Mouse (Mus musculus) olfactory bulb, adult 2 months (tissue): ENCODE measurements around the gene Gm29094. TPM values are rescaled to one million over a fixed set of nuclear protein-coding genes. Genes with fewer than 3 reads are reported as not detected.

Source experiments
- H3K27ac ChIP-seq: fragments of 200-500 bp; 2 replicates; pipeline ENCODE4 v1.5.1; 2012; ENCODE audit warnings: low read depth, low read length; ENCODE audit not compliant: insufficient read depth
- H3K4me1 ChIP-seq: fragments of 200-500 bp; 2 replicates; pipeline ENCODE4 v1.6.1; 2012; ENCODE audit warnings: low read length; ENCODE audit not compliant: control insufficient read depth, insufficient read depth
- H3K4me3 ChIP-seq: fragments of 200-500 bp; 2 replicates; pipeline ENCODE4 v1.5.1; 2012; ENCODE audit warnings: mild to moderate bottlenecking, low read depth, low read length, moderate library complexity; ENCODE audit not compliant: insufficient read depth
- CTCF ChIP-seq: fragments of 200-500 bp; IDR thresholded peaks from 2 replicates; pipeline ENCODE4 v1.5.1; 2012; ENCODE audit warnings: low read depth, mild to moderate bottlenecking, low read length, moderate library complexity; ENCODE audit not compliant: insufficient read depth
- POLR2A ChIP-seq: fragments of 200-500 bp; IDR thresholded peaks from 2 replicates; pipeline ENCODE4 v1.6.1; 2012; ENCODE audit warnings: mild to moderate bottlenecking, low read depth, low read length, moderate library complexity; ENCODE audit not compliant: insufficient read depth
- WGBS: fragments of 180-500 bp; shearing (Covaris S2); methylation state at CpG from one replicate; pipeline ENCODE4 v1.1.7; 2018; 5-methylcytosine and 5-hydroxymethylcytosine counted together
- polyA plus RNA-seq: library from polyadenylated mRNA; stranded (reverse); fragments of >200 nt; gene quantifications from 2 replicates; pipeline ENCODE4 v1.2.4, GENCODE M21; 2012; ENCODE audit warnings: low replicate concordance; ENCODE audit not compliant: missing spikeins, insufficient read depth, insufficient read length

Gene Gm29094
- polyA plus RNA-seq, 1 experiment = not detected

- H3K27ac ChIP-seq = no peak overlapping the region
- 92% methylated on average over 3 of the region's 3 CpGs for WGBS
- H3K4me1 ChIP-seq = no peaks in the 10 kb centered on the region
- TF ChIP-seq POLR2A = no peak
- TF ChIP-seq CTCF = no peak
- H3K4me3 ChIP-seq = no peak overlapping the region
Measured at GRCm38 (mm10) chr9:89263968-89264367, 64.8 kb downstream of the Gm29094 start.

GRCm38 (mm10) chr9:89264571-89264970, 65.4 kb downstream of the Gm29094 start:
- no peak overlapping the region for H3K4me3 ChIP-seq
- no peak overlapping the region for H3K27ac ChIP-seq
- 89% methylated on average over 1 of the region's 1 CpGs for WGBS
- TF ChIP-seq POLR2A = no peak
- TF ChIP-seq CTCF = no peak
- H3K4me1 ChIP-seq = no peaks in the 10 kb centered on the region

Other genes starting within 250 kb of the Gm29094 start
- gene Bcl2a1a, start 242.5 kb upstream of the Gm29094 start, polyA plus RNA-seq = not detected in 2 replicates
- gene Trim43b, start 106.5 kb upstream of the Gm29094 start, polyA plus RNA-seq = not detected in 2 replicates
- gene Bcl2a1b, start 170 bp upstream of the Gm29094 start, polyA plus RNA-seq = not detected in 2 replicates
- gene Mthfs, start 11.3 kb downstream of the Gm29094 start, polyA plus RNA-seq = not detected in 2 replicates